Mouse (Mus musculus): Measurements from ENCODE around the gene Igflr1. TPM values are rescaled to one million over a fixed set of nuclear protein-coding genes. Genes with fewer than 3 reads are reported as not detected.
A peak's percentile ranks its signal among the peaks of the same experiment; 100 is the strongest.

Gene Igflr1
- total and polyA plus RNA-seq, 2 experiments from 2014 or later, result 2.3 TPM; not detected in 1

DNA sequence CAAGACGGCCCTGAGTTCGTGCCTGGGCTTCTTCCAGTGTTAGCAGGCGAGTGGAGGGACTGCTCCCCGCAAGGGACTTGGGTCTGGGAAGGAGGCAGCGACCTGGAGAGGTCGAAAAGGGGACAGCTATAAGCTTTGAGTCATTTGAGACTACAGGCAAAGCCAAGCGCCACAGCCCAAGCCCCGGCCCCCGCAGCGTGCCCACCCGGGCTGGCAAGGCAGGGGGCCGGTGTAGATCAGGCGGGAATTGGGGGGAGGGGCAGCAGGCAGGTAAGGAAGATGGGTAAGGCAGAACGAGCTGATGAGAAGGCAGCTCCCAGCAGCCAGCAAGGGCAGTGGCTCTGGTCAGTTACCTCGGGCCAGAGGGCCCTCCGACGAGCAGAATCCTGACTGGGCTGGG, 38.8 kb upstream of the Igflr1 start:
- no peak overlapping the region for H3K27ac ChIP-seq (ENCODE audit: low read depth, low read length)

DNA sequence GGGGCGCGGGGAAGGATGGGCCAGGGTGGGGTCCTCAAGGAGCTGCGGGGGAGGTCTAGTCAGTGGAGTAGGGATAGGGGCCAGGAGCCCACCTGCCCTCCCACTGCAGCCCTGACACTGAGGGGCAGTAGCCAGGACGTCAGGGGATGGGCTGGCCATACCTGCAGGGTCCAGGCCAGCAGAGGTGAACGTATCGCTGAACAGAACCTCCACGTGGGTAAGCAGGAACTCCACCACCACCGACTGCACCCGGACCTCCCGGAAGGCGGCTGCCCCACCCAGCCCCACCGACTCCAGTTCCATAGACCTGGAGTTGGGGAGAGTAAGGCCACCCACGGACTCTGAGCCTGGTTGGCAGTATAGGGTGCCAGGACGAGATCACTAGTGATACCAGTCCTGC, 38.2 kb upstream of the Igflr1 start:
- Histone ChIP-seq H3K36me3 (ENCODE audit: insufficient read depth) (peaks cover 91% of the 10 kb centered on the region), H3K4me1 (ENCODE audit: insufficient read depth) (0 out of 2 replicates have a peak, but pooled peaks cover 3% of the 10 kb centered on the region), H3K9me3 (ENCODE audit: low read length) (no peaks in the 10 kb centered on the region), H3K4me2 (ENCODE audit: low read depth) (no peak overlapping the region), H3K27ac (ENCODE audit: low read depth, low read length) (no peak overlapping the region), H3K27me3 (ENCODE audit: insufficient read depth, low read length) (no peaks in the 10 kb centered on the region), H3K4me3 (ENCODE audit: low read depth, low read length) (no peak overlapping the region), H3K9ac (no peak overlapping the region)
- DNase-seq, result no peak
- TF ChIP-seq CTCF (IDR thresholded peaks at IDR 0.05; ENCODE audit: low read depth), result no peak
- WGBS, result 81% methylated on average over 14 of the region's 14 CpGs
- no peak for ATAC-seq

More for the DNA sequence above, 38.8 kb upstream of the Igflr1 start:
- WGBS, result 31% methylated on average over 17 of the region's 17 CpGs
- H3K36me3 ChIP-seq (ENCODE audit: insufficient read depth), result peaks cover 85% of the 10 kb centered on the region
- no peak overlapping the region for H3K4me2 ChIP-seq (ENCODE audit: low read depth)
- no peaks in the 10 kb centered on the region for H3K4me1 ChIP-seq (ENCODE audit: insufficient read depth)
- DNase-seq (no peak), ATAC-seq (no peak)
- no peak for TF ChIP-seq CTCF (IDR thresholded peaks at IDR 0.05; ENCODE audit: low read depth)
- H3K27me3 ChIP-seq (ENCODE audit: insufficient read depth, low read length), result no peaks in the 10 kb centered on the region
- no peak overlapping the region for H3K9ac ChIP-seq
- no peak overlapping the region for H3K4me3 ChIP-seq (ENCODE audit: low read depth, low read length)
- no peaks in the 10 kb centered on the region for H3K9me3 ChIP-seq (ENCODE audit: low read length)

DNA sequence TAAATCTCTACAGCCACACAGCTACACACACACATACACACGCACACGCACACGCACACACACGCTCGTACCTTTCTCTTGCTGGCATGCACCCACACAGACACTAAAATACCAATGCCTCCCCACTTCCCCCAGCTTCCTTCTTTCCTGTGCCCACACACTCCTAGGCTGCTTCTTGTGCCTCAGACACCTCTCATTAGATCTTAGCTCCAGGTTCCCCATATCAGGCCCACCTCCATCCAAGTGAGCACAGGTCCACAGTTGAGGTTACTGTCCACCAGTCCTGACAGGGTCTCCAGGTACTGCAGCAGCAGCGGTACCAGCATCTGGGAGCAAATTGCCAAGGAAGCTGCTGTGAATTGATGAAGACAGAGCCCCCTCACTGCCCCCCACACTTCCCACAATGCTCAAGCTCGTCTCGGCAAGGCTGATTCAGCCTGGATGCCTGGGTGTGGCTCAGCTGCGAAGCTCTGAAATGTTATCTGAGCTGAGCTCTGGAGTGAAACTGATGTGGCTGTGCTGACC, 33.9 kb upstream of the Igflr1 start:
- Histone ChIP-seq H3K36me3 (ENCODE audit: insufficient read depth) (peaks cover 66% of the 10 kb centered on the region), H3K9ac (no peak overlapping the region), H3K4me3 (ENCODE audit: low read depth, low read length) (no peak overlapping the region), H3K27ac (ENCODE audit: low read depth, low read length) (no peak overlapping the region), H3K4me2 (ENCODE audit: low read depth) (0 out of 2 replicates have a peak overlapping the region, but pooled peaks have one; percentile 2), H3K4me1 (ENCODE audit: insufficient read depth) (peaks cover 20% of the 10 kb centered on the region), H3K27me3 (ENCODE audit: insufficient read depth, low read length) (no peaks in the 10 kb centered on the region), H3K9me3 (ENCODE audit: low read length) (no peaks in the 10 kb centered on the region)
- DNase-seq, result no peak
- 79% methylated on average over 9 of the region's 9 CpGs for WGBS
- TF ChIP-seq CTCF (IDR thresholded peaks at IDR 0.05; ENCODE audit: low read depth), result no peak
- no peak for ATAC-seq

DNA sequence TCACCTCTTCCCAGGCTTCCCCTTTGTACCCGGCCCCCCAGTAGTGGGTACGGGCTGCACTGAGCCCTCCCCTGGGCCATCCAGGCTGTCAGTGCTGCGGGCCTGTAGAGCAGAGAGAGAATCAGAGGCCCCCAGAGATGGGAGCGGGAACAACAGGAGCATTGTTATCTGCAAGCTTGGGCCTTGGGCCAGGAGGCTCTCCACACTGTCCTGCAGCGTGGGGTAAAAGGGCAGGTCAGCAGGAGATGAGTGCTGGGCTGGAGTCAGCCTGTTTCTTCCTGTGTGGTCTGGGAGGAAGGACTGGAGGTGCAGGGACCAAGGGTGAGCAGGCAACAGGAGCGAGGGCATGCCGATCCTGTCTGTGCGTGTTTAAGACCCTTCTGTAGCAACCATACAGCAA, 32.3 kb upstream of the Igflr1 start:
- peaks cover 51% of the 10 kb centered on the region for H3K36me3 ChIP-seq (ENCODE audit: insufficient read depth)
- ATAC-seq (no peak), DNase-seq (no peak)
- H3K4me2 ChIP-seq (ENCODE audit: low read depth), result peak overlapping the region; percentile 83
- H3K27ac ChIP-seq (ENCODE audit: low read depth, low read length), result 0 out of 2 replicates have a peak overlapping the region, but pooled peaks have one; percentile 15
- H3K9me3 ChIP-seq (ENCODE audit: low read length), result no peaks in the 10 kb centered on the region
- 8% methylated on average over 8 of the region's 8 CpGs for WGBS
- no peak for TF ChIP-seq CTCF (IDR thresholded peaks at IDR 0.05; ENCODE audit: low read depth)
- H3K4me3 ChIP-seq (ENCODE audit: low read depth, low read length), result peak overlapping the region; percentile 88
- peaks cover 20% of the 10 kb centered on the region for H3K4me1 ChIP-seq (ENCODE audit: insufficient read depth)
- H3K9ac ChIP-seq, result peak overlapping the region; percentile 94
- H3K27me3 ChIP-seq (ENCODE audit: insufficient read depth, low read length), result no peaks in the 10 kb centered on the region

DNA sequence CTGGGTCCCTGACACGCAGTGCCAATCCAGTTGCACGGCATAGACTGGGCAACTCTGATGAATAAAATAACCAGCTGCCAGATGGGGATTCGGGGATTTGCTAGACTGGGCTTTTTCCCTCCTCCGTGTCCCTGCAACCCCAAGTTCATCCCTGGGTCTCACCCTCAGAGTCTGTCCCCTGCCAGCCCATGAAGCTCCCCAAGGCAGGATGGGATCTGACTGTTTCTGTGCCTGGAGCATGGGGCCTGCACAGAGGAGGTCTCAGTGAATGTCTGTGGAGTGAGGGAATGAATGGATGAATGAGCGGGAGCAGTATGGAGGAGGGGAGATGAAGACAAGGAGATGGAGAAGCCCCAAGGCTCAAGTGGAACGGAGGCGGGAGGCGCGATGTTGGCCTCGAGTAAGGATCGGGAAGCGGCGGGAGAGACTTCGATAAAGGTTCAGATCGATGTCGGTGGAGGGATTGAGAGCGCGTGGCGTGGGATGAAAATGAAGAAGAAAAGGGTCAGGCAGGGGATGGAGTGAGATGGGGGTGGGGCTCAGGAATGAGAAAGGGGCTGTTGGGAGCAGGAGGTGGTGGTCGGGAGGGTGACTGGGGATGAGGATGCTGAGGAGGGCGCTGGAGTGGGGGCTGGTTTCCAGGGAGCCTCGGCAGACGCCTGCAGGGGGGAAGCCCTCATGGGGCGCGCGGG, 31.1 kb upstream of the Igflr1 start:
- Histone ChIP-seq H3K27ac (ENCODE audit: low read depth, low read length) (peak overlapping the region; percentile 94), H3K9ac (peak overlapping the region; percentile 94), H3K4me2 (ENCODE audit: low read depth) (peak overlapping the region; percentile 83), H3K9me3 (ENCODE audit: low read length) (no peaks in the 10 kb centered on the region), H3K4me1 (ENCODE audit: insufficient read depth) (peaks cover 20% of the 10 kb centered on the region), H3K4me3 (ENCODE audit: low read depth, low read length) (peak overlapping the region; percentile 88), H3K27me3 (ENCODE audit: insufficient read depth, low read length) (no peaks in the 10 kb centered on the region), H3K36me3 (ENCODE audit: insufficient read depth) (peaks cover 39% of the 10 kb centered on the region)
- TF ChIP-seq CTCF (IDR thresholded peaks at IDR 0.05; ENCODE audit: low read depth), result no peak
- DNase-seq, result peak; percentile 65
- peak; percentile 41 for ATAC-seq
- 2% methylated on average over 25 of the region's 26 CpGs for WGBS

DNA sequence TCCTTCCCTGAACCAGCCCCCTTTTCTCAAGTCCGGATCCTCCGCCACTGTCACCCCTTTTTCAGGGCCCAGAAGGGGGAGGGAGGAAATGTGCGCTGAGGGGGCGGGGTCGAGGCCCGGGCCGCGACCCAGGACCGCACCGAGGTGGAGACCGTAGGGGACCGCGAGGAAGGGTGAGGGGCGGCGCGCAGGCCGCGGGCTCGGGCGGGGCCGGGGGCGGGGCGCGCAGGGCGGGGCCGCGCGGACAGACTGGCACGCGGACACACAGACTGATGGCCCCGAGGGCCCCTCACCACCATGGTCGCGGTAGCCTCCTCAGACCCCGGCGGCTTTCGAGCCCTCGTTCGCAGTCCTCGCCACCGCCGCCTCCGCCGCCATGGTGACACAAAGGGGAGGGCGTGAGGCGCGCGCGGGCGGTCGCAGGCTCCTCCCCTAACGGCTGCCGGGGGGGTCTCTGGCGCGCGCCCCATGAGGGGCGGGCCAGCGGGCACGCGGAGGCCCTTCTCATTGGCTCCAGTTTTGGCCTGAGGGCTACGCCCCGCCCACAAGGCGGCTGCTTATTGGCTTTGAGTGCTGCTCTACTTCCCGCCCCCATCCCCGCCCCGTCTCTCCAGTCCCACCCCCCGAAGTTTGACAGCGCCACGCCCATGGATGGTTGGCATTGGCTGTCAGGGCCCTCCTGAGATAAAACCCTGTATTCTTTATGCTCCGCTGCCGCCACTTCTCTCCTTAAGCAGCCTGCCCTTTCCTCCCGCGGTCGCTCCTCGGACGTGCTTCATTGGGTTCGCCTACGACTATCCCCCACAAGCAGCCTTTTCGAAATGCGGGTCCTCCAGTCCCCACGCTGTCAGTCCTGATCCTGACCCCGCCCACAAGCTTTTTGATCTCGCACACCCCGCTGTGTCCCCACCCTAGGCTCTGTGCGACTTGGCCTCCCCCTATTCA, 30.3 kb upstream of the Igflr1 start, which contains the start of gene Arhgap33:
Gene Arhgap33 (minus strand): TSS at position 428 of the 945 bp plus-strand sequence.
- H3K27ac ChIP-seq (ENCODE audit: low read depth, low read length), result peak within 1 kb of the TSS; percentile 94
- peaks cover 38% of the 10 kb centered on the region for H3K36me3 ChIP-seq (ENCODE audit: insufficient read depth)
- peak; percentile 90 for ATAC-seq
- peak within 1 kb of the TSS; percentile 88 for H3K4me3 ChIP-seq (ENCODE audit: low read depth, low read length)
- TF ChIP-seq CTCF (IDR thresholded peaks at IDR 0.05; ENCODE audit: low read depth), result no peak
- peak within 1 kb of the TSS; percentile 94 for H3K9ac ChIP-seq
- WGBS, result 3% methylated on average over 43 of the region's 84 CpGs
- H3K4me1 ChIP-seq (ENCODE audit: insufficient read depth), result peaks cover 20% of the 10 kb centered on the region
- peak within 1 kb of the TSS; percentile 83 for H3K4me2 ChIP-seq (ENCODE audit: low read depth)
- peak; percentile 99 for DNase-seq
- H3K27me3 ChIP-seq (ENCODE audit: insufficient read depth, low read length), result no peaks in the 10 kb centered on the region
- no peaks in the 10 kb centered on the region for H3K9me3 ChIP-seq (ENCODE audit: low read length)
